Mouse (Mus musculus): ENCODE results near the gene Aip.
"Not testable (repeated sequence)": the region's sequence is repeated elsewhere in the genome, so short reads cannot be mapped to it uniquely, and the experiment has no call there.

Gene Aip

GRCm38 (mm10) chr19:4092750-4093149, 32.9 kb downstream of the Aip start:
- no peak for DNase-seq (ENCODE audit: low read depth, low spot score)

- DNase-seq (ENCODE audit: low read depth, low spot score) = no peak
These were observed 34.3 kb downstream of the Aip start for GRCm38 (mm10) chr19:4091383-4091782.

GRCm38 (mm10) chr19:4090446-4090845, 35.2 kb downstream of the Aip start:
- no peak for DNase-seq (ENCODE audit: low read depth, low spot score)

- DNase-seq (ENCODE audit: low read depth, low spot score) = no peak
These were observed 36.5 kb downstream of the Aip start for GRCm38 (mm10) chr19:4089128-4089527.

- no peak for DNase-seq (ENCODE audit: low read depth, low spot score)
These were observed 37.5 kb downstream of the Aip start for GRCm38 (mm10) chr19:4088146-4088545.

GRCm38 (mm10) chr19:4087090-4087489, 38.6 kb downstream of the Aip start:
- DNase-seq (ENCODE audit: low read depth, low spot score) = no peak

- no peak for DNase-seq (ENCODE audit: low read depth, low spot score)
These were observed 39.5 kb downstream of the Aip start for GRCm38 (mm10) chr19:4086156-4086555.

GRCm38 (mm10) chr19:4084984-4085383, 40.7 kb downstream of the Aip start:
- peak; percentile 67 for DNase-seq (ENCODE audit: low read depth, low spot score)

- DNase-seq (ENCODE audit: low read depth, low spot score) = no peak
These were observed 41.8 kb downstream of the Aip start for GRCm38 (mm10) chr19:4083826-4084225.

- DNase-seq (ENCODE audit: low read depth, low spot score) = no peak
These were observed 42.3 kb downstream of the Aip start for GRCm38 (mm10) chr19:4083316-4083715.

- peak; percentile 76 for DNase-seq (ENCODE audit: low read depth, low spot score)
These were observed 43.3 kb downstream of the Aip start for GRCm38 (mm10) chr19:4082219-4082965.

- no peak for DNase-seq (ENCODE audit: low read depth, low spot score)
These were observed 44.3 kb downstream of the Aip start, which contains the start of gene Cabp2 for GRCm38 (mm10) chr19:4081394-4081793. Cabp2 (plus strand) TSS chr19:4081578.

- peak; percentile 98 for DNase-seq (ENCODE audit: low read depth, low spot score)
These were observed 45.1 kb downstream of the Aip start for GRCm38 (mm10) chr19:4080511-4081009.

- no peak for DNase-seq (ENCODE audit: low read depth, low spot score)
These were observed 46.1 kb downstream of the Aip start for GRCm38 (mm10) chr19:4079594-4079993.

- DNase-seq (ENCODE audit: low read depth, low spot score) = no peak
These were observed 50.1 kb downstream of the Aip start for GRCm38 (mm10) chr19:4075531-4075930.

GRCm38 (mm10) chr19:4072706-4073424, 52.8 kb downstream of the Aip start:
- no peak for DNase-seq (ENCODE audit: low read depth, low spot score)

GRCm38 (mm10) chr19:4071406-4071805, 54.3 kb downstream of the Aip start:
- DNase-seq (ENCODE audit: low read depth, low spot score) = peak; percentile 39

- no peak for DNase-seq (ENCODE audit: low read depth, low spot score)
These were observed 54.9 kb downstream of the Aip start for GRCm38 (mm10) chr19:4070756-4071155.

- DNase-seq (ENCODE audit: low read depth, low spot score) = no peak
These were observed 55.3 kb downstream of the Aip start for GRCm38 (mm10) chr19:4070311-4070710.

GRCm38 (mm10) chr19:4068717-4069410, 56.8 kb downstream of the Aip start:
- DNase-seq (ENCODE audit: low read depth, low spot score) = no peak

GRCm38 (mm10) chr19:4068242-4068641, 57.4 kb downstream of the Aip start:
- not testable (repeated sequence) for DNase-seq (ENCODE audit: low read depth, low spot score)

GRCm38 (mm10) chr19:4066877-4067276, 58.8 kb downstream of the Aip start:
- DNase-seq (ENCODE audit: low read depth, low spot score) = no peak
